Mouse (Mus musculus) midbrain, embryonic 10.5 days (tissue): ENCODE measurements around the gene Mylk2. TPM values are rescaled to one million over a fixed set of nuclear protein-coding genes. Genes with fewer than 3 reads are reported as not detected.

ENCODE experiments used
- DNase-seq: peaks from one replicate; pipeline ENCODE4 v3.0.0-alpha.2; 2017; ENCODE audit warnings: low spot score
- H3K27ac ChIP-seq: fragments of 300-500 bp; sonication (generic); replicated peaks from 2 replicates; pipeline ENCODE4 v1.5.1; 2016; ENCODE audit warnings: mild to moderate bottlenecking
- H3K27me3 ChIP-seq: fragments of 300-500 bp; sonication (generic); 2 replicates; pipeline ENCODE4 v1.6.1; 2016; ENCODE audit warnings: low read depth, mild to moderate bottlenecking; ENCODE audit not compliant: poor library complexity, severe bottlenecking
- H3K36me3 ChIP-seq: fragments of 300-500 bp; sonication (generic); 2 replicates; pipeline ENCODE4 v1.6.1; 2016; ENCODE audit warnings: mild to moderate bottlenecking, moderate library complexity
- H3K4me1 ChIP-seq: fragments of 300-500 bp; sonication (generic); 2 replicates; pipeline ENCODE4 v1.6.1; 2016
- H3K4me3 ChIP-seq: fragments of 300-500 bp; sonication (generic); 2 replicates; pipeline ENCODE4 v1.5.1; 2016; ENCODE audit warnings: mild to moderate bottlenecking, moderate library complexity
- H3K9me3 ChIP-seq: fragments of 300-500 bp; sonication (generic); replicated peaks from 2 replicates; pipeline ENCODE4 v1.6.1; 2016; ENCODE audit warnings: mild to moderate bottlenecking
- WGBS: fragments of 180-500 bp; shearing (Covaris S2); methylation state at CpG from one replicate; pipeline ENCODE4 v1.1.7; 2016; 5-methylcytosine and 5-hydroxymethylcytosine counted together
- polyA plus RNA-seq: library from polyadenylated mRNA; unstranded; fragments of >200 nt; fragmentation: Nextera tagmentation; extraction: Ambion mirVana; gene quantifications from 2 replicates; pipeline ENCODE4 v1.2.1, GENCODE M21; 2016

The Mylk2 gene
- polyA plus RNA-seq, 1 experiment from 2014 or later: 0.07 TPM

DNA sequence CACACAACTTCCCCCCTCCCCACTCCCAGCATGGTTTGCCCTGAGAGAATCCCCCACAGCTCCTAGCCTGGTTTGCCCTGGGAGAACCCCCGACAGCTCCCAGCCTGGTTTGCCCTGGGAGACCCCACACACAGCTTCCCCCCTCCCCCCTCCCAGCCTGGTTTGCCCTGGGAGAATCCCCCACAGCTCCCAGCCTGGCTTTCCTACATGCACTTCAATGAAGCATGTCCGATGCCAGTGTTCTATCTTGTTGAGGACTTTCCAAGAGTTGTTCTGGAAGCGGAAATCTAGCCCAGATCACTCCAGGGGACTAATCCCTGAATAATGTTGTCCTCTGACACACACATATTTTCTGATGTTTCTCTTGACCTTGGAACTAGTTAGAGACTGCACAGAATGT, 8.5 kb upstream of the Mylk2 start:
- H3K9me3 ChIP-seq: no peaks in the 10 kb centered on the region
- H3K27ac ChIP-seq: no peak overlapping the region
- DNase-seq: no peak
- WGBS: 21% methylated on average over 3 of the region's 3 CpGs
- H3K4me1 ChIP-seq: peaks cover 44% of the 10 kb centered on the region
- H3K36me3 ChIP-seq: peaks cover 7% of the 10 kb centered on the region; the same call in 1 of the 2 replicates
- no peak overlapping the region for H3K4me3 ChIP-seq
- 0 out of 2 replicates have a peak, but pooled peaks cover 2% of the 10 kb centered on the region for H3K27me3 ChIP-seq

DNA sequence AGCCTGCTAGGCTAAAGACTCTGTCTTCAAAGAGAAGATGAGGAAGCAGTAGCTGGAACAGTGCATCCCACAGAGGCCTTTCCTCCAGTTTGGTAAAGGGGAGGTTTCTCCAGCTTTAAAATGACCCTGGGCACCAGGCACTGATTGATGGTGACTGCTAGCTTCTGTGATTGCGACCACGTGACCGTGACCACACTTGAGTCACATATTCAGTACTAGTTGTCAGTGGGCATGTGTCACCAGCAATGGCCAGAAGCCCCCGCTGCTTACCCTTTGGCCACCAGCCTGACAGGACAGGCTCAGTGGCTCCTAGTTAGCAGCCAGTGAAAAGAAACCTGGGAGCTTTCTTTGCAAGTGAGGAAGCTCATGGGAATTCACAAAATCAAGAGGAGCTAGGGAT, 7.6 kb upstream of the Mylk2 start:
- H3K27me3 ChIP-seq: 0 out of 2 replicates have a peak, but pooled peaks cover 2% of the 10 kb centered on the region
- H3K9me3 ChIP-seq: no peaks in the 10 kb centered on the region
- DNase-seq: no peak
- no peak overlapping the region for H3K27ac ChIP-seq
- no peak overlapping the region for H3K4me3 ChIP-seq
- H3K36me3 ChIP-seq: peaks cover 7% of the 10 kb centered on the region; the same call in 1 of the 2 replicates
- 89% methylated on average over 4 of the region's 4 CpGs for WGBS
- peaks cover 45% of the 10 kb centered on the region for H3K4me1 ChIP-seq

DNA sequence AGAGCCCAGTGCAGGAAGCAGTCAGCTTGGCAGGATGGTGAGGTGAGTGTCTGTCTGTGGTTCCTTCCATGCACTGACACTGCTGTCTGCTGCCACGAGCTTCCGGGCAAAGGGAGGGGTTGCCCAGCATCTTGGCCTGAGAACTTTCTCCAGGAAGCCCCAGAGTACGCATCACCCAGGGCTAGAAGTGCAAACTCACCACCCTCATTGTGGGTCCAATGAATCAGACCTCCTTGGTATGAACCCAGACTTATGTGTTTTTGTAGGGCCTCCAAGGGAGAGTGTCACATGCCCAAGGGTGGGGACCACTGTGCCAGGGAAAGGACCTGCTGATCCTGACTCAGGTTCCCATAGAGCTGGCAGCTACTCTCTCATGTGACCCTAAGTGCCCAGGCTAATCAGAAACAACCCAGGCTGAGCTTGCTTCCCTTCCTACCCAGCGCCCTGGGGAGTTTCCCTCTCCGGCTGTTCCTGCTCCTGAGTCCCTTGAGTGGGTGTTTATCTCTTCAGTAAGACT, 7.0 kb upstream of the Mylk2 start:
- Histone ChIP-seq H3K27me3 (0 out of 2 replicates have a peak, but pooled peaks cover 2% of the 10 kb centered on the region), H3K9me3 (no peaks in the 10 kb centered on the region), H3K27ac (no peak overlapping the region), H3K4me3 (no peak overlapping the region), H3K36me3 (peaks cover 7% of the 10 kb centered on the region; the same call in 1 of the 2 replicates), H3K4me1 (peaks cover 45% of the 10 kb centered on the region)
- WGBS: 77% methylated on average over 5 of the region's 5 CpGs
- DNase-seq: no peak

- H3K4me1 ChIP-seq: peaks cover 45% of the 10 kb centered on the region
- 68% methylated on average over 11 of the region's 11 CpGs for WGBS
- H3K27ac ChIP-seq: no peak overlapping the region
Measured at GRCm38 (mm10) chr2:152905036-152905829, 5.9 kb upstream of the Mylk2 start.

GRCm38 (mm10) chr2:152906274-152907037, 4.7 kb upstream of the Mylk2 start:
- no peaks in the 10 kb centered on the region for H3K36me3 ChIP-seq
- peaks cover 47% of the 10 kb centered on the region for H3K4me1 ChIP-seq
- peaks cover 16% of the 10 kb centered on the region for H3K27me3 ChIP-seq
- H3K27ac ChIP-seq: no peak overlapping the region
- H3K4me3 ChIP-seq: no peak overlapping the region
- whole genome bisulfite sequencing: 69% methylated on average over 9 of the region's 9 CpGs
- no peaks in the 10 kb centered on the region for H3K9me3 ChIP-seq
- DNase-seq: no peak

More at GRCm38 (mm10) chr2:152905036-152905829, 5.9 kb upstream of the Mylk2 start:
- Histone ChIP-seq H3K36me3 (no peaks in the 10 kb centered on the region), H3K9me3 (no peaks in the 10 kb centered on the region), H3K27me3 (peaks cover 4% of the 10 kb centered on the region; the same call in 1 of the 2 replicates), H3K4me3 (no peak overlapping the region)
- DNase-seq: no peak

DNA sequence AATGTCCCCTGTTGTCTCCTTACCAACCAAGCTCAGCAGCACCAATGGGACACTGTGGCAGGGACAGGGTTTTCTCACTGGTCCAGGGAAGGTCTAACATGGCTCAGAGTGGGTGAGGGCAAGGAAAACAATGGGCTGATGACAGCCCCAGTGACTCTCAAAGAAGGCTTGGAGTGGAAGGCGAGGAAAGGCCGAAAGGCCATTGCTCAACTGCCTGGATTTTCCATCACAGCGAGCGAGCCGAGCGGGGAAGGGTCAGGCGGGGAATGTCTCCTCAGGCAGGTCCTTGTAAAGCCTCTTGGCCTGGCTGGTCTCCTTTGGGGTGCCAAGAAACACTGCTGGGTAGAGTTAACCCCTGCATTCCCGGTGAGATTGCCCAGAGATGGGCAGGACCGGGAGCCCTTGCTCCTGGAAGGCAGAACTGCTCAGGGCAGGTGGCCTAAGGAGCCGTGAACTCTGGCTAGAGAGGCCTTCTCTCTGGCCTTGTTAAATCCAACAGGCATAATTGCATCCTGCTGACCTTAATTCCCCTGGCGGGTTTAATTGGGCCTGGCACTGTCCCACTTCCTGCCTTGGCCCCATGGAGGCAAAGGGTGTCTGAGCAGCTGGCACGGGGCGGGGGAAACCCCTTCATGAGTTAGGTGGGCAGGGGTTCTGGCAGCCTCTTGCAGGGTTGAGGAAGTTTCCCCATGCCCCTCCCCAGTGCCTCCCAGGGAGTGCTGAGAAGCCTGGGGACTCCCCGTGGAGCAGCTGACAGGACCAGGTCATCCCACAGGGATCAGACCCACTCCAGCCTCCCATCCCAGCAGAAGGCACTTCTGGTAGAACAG, 3.8 kb upstream of the Mylk2 start:
- Histone ChIP-seq H3K27me3 (peaks cover 25% of the 10 kb centered on the region), H3K36me3 (no peaks in the 10 kb centered on the region), H3K4me1 (peaks cover 38% of the 10 kb centered on the region), H3K4me3 (no peak overlapping the region), H3K27ac (no peak overlapping the region; the same call in 1 of the 2 replicates), H3K9me3 (no peaks in the 10 kb centered on the region)
- DNase-seq: no peak
- WGBS: 55% methylated on average over 14 of the region's 14 CpGs

- H3K9me3 ChIP-seq: no peaks in the 10 kb centered on the region
- no peak overlapping the region for H3K27ac ChIP-seq
- H3K4me3 ChIP-seq: no peak overlapping the region
- peaks cover 34% of the 10 kb centered on the region for H3K4me1 ChIP-seq
- no peak for DNase-seq
- H3K27me3 ChIP-seq: peaks cover 48% of the 10 kb centered on the region
- WGBS: 88% methylated on average over 6 of the region's 6 CpGs
- H3K36me3 ChIP-seq: no peaks in the 10 kb centered on the region
Measured at GRCm38 (mm10) chr2:152909848-152910247, 1.3 kb upstream of the Mylk2 start.

DNA sequence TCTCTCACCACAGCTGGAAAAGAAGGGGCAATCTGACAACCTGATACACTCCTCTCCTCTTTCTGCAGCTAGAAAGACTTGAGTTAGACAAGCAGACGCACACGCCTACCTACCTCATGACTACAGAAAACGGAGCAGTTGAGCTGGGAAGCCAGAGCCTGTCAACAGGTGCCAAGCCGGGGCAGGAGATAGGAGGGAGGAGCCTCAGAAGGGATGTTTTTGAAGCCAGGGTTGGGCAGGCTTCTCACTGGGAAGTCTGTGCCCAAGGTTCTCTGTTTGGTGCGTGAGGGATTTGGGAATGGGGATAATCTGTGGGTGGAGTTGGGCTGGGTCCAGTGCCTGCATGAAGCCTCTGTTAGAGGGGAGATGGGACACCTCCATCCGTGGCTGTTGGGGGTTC, 280 bp downstream of the Mylk2 start:
- H3K4me1 ChIP-seq: peaks cover 28% of the 10 kb centered on the region
- no peak for DNase-seq
- H3K27ac ChIP-seq: no peak overlapping the region
- peaks cover 55% of the 10 kb centered on the region for H3K27me3 ChIP-seq
- H3K9me3 ChIP-seq: no peaks in the 10 kb centered on the region
- WGBS: 24% methylated on average over 6 of the region's 6 CpGs
- H3K36me3 ChIP-seq: no peaks in the 10 kb centered on the region
- no peak overlapping the region for H3K4me3 ChIP-seq

GRCm38 (mm10) chr2:152913471-152913870, 2.3 kb downstream of the Mylk2 start:
- no peak overlapping the region for H3K27ac ChIP-seq
- 39% methylated on average over 7 of the region's 7 CpGs for WGBS
- no peak for DNase-seq
- no peaks in the 10 kb centered on the region for H3K9me3 ChIP-seq
- H3K27me3 ChIP-seq: peaks cover 63% of the 10 kb centered on the region
- H3K4me1 ChIP-seq: peaks cover 25% of the 10 kb centered on the region
- H3K36me3 ChIP-seq: no peaks in the 10 kb centered on the region
- H3K4me3 ChIP-seq: no peak overlapping the region

DNA sequence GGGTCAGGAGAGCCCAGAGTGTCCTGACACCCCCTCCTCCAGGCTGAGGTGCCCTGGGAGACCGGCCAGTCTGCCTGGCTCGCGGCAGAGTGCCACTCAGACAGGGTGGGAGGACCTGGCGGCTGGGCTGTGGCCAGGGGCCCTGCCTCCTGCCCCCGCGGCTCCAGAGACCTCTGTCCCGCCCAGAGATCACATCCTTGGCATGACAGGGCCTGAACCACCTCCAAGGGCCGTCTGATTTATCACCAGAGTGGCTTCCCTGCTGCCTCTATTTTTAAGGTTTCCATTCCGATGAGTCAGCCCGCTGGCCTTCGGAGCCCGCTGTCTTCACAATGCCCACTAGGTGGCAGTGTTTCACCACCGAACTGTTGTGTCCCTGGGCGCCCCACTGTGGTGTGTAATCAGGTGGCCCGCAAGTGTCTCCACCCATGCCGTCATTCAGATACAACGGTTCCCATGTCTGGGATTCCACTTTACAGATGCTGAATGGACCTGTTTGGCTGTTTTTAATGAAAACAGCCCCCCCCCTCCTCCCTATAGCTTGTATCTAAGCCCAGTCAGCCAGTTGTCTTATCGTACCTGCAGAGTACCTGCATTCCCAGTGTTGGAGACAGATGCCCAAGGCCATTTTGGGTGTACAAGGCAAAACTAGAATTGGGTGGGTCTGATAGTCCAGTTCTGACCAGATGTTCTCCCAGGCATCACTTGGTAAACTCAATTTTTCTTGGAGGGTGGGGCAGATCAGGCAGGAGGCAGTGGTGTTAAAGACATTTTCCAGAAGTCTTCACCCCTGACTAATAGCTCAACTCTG, 3.4 kb downstream of the Mylk2 start:
- H3K9me3 ChIP-seq: no peaks in the 10 kb centered on the region
- peaks cover 32% of the 10 kb centered on the region for H3K4me1 ChIP-seq
- H3K27ac ChIP-seq: no peak overlapping the region
- H3K4me3 ChIP-seq: peak overlapping the region; percentile 38
- peak; percentile 84 for DNase-seq
- peaks cover 63% of the 10 kb centered on the region for H3K27me3 ChIP-seq
- WGBS: 4% methylated on average over 18 of the region's 18 CpGs
- H3K36me3 ChIP-seq: no peaks in the 10 kb centered on the region

- no peaks in the 10 kb centered on the region for H3K9me3 ChIP-seq
- no peak for DNase-seq
- H3K4me3 ChIP-seq: no peak overlapping the region
- peaks cover 59% of the 10 kb centered on the region for H3K27me3 ChIP-seq
- peaks cover 32% of the 10 kb centered on the region for H3K4me1 ChIP-seq
- no peak overlapping the region for H3K27ac ChIP-seq
- no peaks in the 10 kb centered on the region for H3K36me3 ChIP-seq
- 76% methylated on average over 4 of the region's 4 CpGs for WGBS
Measured at GRCm38 (mm10) chr2:152915453-152915852, 4.3 kb downstream of the Mylk2 start.
